Mouse (Mus musculus): ENCODE results near the gene Wfdc16.

Gene Wfdc16

DNA sequence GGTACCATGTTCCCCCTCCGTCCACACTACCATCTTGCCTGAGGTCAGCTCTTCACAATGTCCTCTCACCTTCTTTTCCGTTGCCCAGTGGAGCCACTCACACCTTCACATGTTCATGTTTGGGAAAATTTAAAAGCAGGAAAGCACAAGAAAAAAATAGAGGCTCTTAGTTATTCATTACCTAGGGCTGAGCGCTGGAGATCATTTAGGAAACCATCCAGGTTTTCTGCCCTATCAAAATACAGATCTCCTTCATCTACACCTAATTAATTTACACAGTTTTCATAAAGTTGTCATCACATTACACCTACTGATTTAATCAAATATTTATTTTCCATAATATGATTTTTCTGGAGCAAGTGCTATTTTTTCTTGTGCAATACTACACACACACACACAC is at the start of gene Wfdc16:
Gene Wfdc16 (minus strand): TSS at position 101 of the 400 bp plus-strand sequence.
- DNase-seq (ENCODE audit: inconsistent age in 2 of 2, low spot score in 1 of 2), result no peak

GRCm38 (mm10) chr2:164684807-164685206 is 46.2 kb upstream of the Wfdc16 start, which contains the start of gene Wfdc13:
Wfdc13 (plus strand) TSS chr2:164685107.
- DNase-seq (ENCODE audit: inconsistent age in 2 of 2, low spot score in 1 of 2), result no peak

DNA sequence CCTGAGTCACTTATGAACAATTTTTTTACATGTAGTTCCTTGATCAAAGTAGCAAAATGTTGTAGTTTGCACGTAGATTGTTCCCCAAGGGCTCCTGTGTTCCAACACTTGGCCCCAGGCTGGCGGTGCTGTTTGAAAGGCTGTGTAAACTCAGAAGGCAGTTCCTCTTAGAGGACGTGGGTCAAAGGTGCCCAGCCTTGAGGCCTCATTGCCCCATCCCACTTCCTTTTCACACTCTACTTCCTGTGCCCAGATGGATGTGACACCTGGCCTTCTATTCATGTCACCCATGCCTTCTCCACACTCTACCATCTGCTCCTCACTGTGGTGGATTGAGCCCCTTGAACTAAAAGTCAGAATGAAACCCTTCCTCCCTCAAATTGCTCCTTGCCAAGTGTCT is 41.3 kb upstream of the Wfdc16 start:
- peak in 1 of 2 experiments; percentile 29 for DNase-seq (ENCODE audit: inconsistent age in 2 of 2, low spot score in 1 of 2)

DNA sequence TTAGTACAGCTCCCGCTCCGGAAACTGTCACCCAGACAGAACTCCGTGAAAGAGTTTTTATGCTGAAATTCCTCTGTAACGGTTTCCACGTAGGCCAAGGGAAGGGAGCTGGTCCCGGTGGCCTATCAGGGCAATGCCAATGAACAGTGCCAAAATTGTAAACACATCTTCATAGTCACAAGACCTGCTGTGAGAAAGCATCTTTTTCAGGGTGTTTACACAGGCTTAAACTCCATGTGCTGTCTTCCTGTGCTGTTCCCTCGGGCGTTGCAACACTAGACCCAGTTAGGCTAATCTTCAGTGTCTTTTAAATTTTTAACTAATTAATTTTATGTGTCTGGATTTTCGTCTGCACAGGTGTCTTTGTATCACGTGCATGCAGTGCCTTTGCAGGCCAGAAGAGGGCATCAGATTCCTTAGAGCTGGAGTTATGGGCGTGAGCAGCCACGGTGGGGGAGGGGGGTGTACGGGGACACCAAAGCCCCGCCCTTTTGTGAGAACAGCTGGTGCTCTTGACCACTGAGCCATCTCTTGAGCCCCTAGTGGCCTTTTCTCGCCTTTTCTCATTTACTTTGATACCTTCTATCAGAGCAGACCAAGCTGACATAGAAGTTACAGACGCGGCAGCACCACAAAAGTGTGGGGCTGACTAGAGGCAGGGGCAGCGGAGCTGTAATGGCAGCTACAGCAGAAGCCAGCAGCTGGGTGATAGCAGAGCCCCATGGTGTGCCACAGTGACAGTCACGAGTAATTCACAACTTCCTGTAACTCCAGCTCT is 40.4 kb upstream of the Wfdc16 start:
- DNase-seq (ENCODE audit: inconsistent age in 2 of 2, low spot score in 1 of 2), result peak; percentile 60 to 82

DNA sequence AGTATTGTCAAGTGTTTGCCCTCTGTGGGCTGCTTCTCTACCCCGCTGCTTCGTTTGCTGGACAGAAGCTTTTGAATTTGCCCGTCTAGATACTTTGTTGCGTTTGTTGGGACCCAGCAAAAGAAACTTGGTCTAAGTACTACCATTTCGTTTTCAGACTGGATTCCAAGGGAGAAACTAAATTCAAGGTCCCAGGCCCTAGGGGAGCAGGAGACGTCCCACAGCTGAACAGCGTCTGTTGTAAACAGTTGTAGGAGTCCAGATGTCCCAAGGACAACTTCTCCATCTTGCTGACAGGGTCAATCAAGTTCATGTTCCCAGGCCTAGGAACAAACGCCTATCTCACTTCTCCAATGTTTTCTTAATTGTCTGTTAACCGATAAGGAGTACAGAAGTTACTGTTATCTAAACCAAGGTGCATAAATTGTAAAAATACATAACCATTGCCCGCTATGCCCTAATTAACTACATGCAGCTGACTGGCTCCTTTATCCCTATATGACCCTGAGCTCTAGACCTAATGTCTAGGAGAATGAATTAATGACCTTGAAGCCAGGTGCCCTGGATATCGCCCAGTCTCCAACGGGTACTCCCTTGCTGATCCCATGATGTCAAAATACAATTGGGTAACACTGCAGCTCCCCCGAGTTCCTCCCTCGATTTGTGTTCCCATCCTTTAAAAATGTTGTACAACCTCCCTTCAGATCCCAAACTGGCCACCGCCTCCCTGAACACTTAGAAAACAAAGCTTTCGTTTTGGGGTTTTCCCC is 38.5 kb upstream of the Wfdc16 start:
- peak in 1 of 2 experiments; percentile 20 for DNase-seq (ENCODE audit: inconsistent age in 2 of 2, low spot score in 1 of 2)

GRCm38 (mm10) chr2:164676103-164676502 is 37.5 kb upstream of the Wfdc16 start:
- DNase-seq (ENCODE audit: inconsistent age in 2 of 2, low spot score in 1 of 2), result no peak

DNA sequence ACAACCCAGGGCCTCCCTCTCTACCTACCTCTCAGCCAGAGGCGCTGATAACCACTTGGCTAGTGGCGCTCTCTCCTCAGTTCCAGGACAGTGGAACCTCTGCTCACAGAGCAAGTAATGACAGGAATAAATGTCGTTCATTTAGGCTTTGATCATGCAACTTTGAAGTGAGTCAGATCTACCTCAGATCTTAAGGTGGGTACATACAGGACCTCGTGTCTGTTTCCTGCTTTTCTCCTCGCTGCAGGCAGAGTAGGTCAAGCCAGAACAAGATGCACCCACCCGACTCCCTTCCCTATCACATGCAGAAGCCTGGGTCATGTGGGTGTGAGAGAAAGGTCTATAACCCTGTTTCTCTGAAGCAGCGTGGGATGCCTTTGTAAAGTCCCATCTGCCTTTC is 35.4 kb upstream of the Wfdc16 start, which contains the start of gene Wfdc11:
Gene Wfdc11 (minus strand): TSS at position 101 of the 400 bp plus-strand sequence.
- no peak for DNase-seq (ENCODE audit: inconsistent age in 2 of 2, low spot score in 1 of 2)

- DNase-seq (ENCODE audit: inconsistent age in 2 of 2, low spot score in 1 of 2), result no peak
Measured at GRCm38 (mm10) chr2:164670938-164671337, 32.3 kb upstream of the Wfdc16 start.

DNA sequence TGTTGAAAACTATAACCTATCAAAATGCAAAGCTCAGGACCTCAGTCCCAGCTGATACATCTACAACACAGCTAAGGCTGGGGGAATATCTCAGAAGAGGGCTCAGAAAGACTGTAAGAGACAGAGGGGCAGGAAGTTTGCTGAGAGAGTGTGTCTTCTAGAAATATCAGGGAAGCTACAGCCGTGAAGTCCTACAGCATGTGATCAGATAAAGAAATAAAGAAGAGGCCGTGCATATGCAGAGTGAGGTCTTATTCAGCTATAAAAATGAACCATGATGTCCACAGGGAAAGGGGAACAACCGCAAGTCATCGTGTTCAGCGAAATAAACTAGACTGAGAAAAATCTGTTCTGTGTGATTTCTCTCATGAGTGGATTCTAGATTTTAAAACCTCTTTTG is 31.7 kb upstream of the Wfdc16 start:
- DNase-seq (ENCODE audit: inconsistent age in 2 of 2, low spot score in 1 of 2), result no peak

GRCm38 (mm10) chr2:164664851-164665250 is 26.3 kb upstream of the Wfdc16 start:
- DNase-seq (ENCODE audit: inconsistent age in 2 of 2, low spot score in 1 of 2), result no peak

DNA sequence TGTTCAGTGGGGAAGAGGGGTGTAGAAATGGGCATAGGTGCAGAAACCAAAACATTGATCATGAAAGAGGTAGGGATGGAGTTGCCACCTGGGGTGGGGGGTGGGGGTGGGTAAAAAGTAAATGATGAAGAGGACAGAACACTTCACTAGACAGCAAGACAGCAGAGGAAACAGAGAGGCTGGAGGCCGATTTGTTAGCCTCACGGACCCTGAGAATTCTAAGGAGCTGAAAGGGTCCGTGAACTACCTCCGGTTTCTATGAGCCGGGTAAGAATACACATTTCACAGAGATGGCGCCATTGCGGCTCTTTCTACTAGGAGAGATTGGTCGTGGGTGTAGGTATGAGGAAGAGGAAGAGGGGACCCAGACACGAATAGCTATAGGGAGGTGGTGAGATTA is 17.9 kb upstream of the Wfdc16 start, which contains the start of gene Wfdc9:
Gene Wfdc9 (minus strand): TSS at position 101 of the 400 bp plus-strand sequence.
- DNase-seq (ENCODE audit: inconsistent age in 2 of 2, low spot score in 1 of 2), result no peak

- DNase-seq (ENCODE audit: inconsistent age in 2 of 2, low spot score in 1 of 2), result peak; percentile 27 to 71
Measured at GRCm38 (mm10) chr2:164655858-164656257, 17.3 kb upstream of the Wfdc16 start, which contains the start of gene Wfdc10. Wfdc10 (plus strand) TSS chr2:164656046.

GRCm38 (mm10) chr2:164641881-164642673 is 3.5 kb upstream of the Wfdc16 start:
- DNase-seq (ENCODE audit: inconsistent age in 2 of 2, low spot score in 1 of 2), result no peak

- DNase-seq (ENCODE audit: inconsistent age in 2 of 2, low spot score in 1 of 2), result peak in 1 of 2 experiments; percentile 24
Measured at GRCm38 (mm10) chr2:164641129-164641528, 2.5 kb upstream of the Wfdc16 start.

DNA sequence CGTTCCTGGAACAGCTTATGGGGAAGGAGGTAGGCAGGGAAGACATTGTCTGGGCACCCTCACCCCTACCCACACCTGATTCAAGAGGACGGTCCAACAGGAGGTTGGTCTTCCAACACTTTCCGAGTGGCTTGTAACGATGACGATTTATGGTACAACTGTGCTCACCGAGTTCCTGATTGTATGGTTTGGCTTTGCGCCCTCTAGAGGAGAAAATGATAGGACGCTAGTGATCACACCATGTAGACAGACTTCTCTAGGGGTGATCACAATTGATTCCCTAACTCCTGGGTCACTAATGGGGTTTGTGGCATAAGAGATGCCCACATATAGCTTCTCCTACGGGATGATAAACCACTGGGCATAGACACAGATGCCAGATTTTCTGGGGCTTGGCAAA is 3.3 kb downstream of the Wfdc16 start:
- peak in 1 of 2 experiments; percentile 32 for DNase-seq (ENCODE audit: inconsistent age in 2 of 2, low spot score in 1 of 2)

DNA sequence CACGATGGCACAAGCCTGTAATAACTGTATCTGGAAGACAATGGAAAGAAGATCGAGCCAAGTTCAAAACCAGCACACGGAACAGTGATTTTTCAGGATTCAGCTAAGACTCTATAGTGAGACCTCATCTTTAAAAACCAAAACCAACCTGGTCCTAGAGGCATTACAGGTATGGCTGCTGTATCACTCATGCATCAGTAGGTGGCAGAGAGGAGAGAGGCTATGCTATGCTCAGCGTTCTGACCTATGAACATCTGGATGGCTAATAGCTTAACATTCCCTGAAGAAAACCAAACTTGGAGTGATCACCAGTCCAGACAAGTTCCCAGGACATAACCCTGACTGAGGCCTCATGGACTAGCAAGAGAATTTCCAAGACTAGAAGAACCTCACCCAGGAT is 16.8 kb downstream of the Wfdc16 start:
- DNase-seq (ENCODE audit: inconsistent age in 2 of 2, low spot score in 1 of 2), result no peak

DNA sequence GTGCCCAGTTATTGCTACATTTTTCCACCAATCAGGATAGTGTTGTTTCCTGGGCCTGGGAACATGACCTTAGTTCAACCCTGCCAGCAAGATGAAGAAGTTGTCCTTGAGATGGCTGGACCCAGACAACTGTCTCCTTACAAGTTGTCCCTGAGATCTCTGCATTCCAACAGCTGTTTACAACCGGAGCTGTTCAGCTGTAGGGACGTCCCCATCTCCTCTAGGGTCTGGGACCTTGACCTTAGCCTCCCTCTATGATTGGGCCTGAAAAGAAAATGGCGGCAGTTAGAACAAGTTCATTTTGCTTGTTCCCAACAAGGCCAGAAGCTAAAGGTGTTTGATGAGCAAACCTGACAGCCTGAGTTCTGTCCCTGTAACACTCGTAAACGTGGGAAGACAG is 19.5 kb downstream of the Wfdc16 start:
- peak; percentile 12 to 37 for DNase-seq (ENCODE audit: inconsistent age in 2 of 2, low spot score in 1 of 2)

DNA sequence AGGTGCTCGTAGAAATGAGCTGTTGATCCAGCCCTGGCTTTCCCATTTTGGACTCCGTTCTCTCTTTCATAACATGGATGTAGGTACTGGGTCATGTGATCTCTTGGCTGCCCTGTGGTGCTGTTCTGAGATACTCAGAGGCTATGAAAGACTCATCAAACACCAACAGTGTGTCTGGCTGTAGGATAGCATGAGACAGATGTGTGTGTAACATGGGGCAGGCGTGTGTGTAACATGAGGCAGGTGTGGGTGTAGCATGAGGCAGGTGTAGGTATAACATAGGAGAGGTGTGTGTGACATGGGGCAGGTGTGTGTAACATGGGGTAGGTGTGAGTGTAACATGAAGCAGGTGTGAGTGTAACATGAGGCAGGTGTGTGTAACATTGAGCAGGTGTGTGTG is 23.2 kb downstream of the Wfdc16 start:
- no peak for DNase-seq (ENCODE audit: inconsistent age in 2 of 2, low spot score in 1 of 2)

- DNase-seq (ENCODE audit: inconsistent age in 2 of 2, low spot score in 1 of 2), result peak; percentile 51 to 67
Measured at GRCm38 (mm10) chr2:164613471-164613870, 25.1 kb downstream of the Wfdc16 start, which contains the start of the genes Wfdc6b and Wfdc8. Wfdc6b (plus strand) TSS chr2:164613522. Wfdc8 (minus strand) TSS chr2:164613626.

DNA sequence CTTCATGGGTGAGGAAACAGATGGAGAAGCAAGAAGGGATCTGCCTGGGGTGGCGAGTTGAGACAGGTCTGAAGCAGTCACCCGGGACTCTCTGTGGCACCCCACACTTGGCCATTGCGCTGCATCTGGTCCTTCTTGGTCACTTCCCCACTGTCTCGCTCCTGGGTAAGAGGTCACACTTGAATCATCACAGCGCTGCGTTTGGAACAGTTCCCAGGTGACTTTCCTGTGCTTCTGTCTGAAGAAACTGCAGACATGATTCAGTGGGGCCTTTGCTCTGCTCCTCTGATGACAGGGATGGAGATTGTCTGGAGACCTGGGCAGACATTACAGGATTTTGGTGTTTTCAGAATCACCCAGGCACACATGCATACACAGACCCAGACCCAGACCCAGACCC is 29.8 kb downstream of the Wfdc16 start:
- peak; percentile 68 to 72 for DNase-seq (ENCODE audit: inconsistent age in 2 of 2, low spot score in 1 of 2)

DNA sequence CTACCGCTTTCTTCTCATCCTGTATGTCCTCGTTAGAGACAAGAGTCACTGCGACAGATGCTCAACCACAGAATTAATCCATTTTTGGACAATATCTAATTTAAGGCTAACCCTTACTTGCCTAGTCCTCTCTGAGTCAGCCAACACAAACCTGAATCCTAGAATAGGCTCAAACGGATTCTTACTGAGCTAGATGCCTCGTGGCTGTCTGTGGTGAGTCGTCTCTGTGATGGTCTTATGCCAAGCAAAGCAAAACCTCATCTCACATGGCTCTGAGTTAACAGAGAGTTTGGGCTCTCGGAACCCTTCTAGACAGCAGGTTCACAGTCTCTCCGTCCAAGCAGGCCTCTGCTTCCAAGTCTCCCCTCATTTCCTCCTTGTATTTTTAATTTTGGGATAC is 34.2 kb downstream of the Wfdc16 start:
- DNase-seq (ENCODE audit: inconsistent age in 2 of 2, low spot score in 1 of 2), result no peak

All from adrenal gland, adult (tissue).